Mouse (Mus musculus): ENCODE data around the gene Wdr63. TPM values are rescaled to one million over a fixed set of nuclear protein-coding genes. Genes with fewer than 3 reads are reported as not detected.

The Wdr63 gene
- total and polyA plus RNA-seq, 3 experiments, result 0.53 TPM; not detected in 2

GRCm38 (mm10) chr3:146146131-146146530 is 38.2 kb upstream of the Wdr63 start:
- no peak for DNase-seq

GRCm38 (mm10) chr3:146145501-146145900 is 37.6 kb upstream of the Wdr63 start:
- no peak overlapping the region for H3K9ac ChIP-seq (ENCODE audit: low read depth, low read length)
- intact Hi-C loops (cut with DNase I), result no loop called here
- no peaks in the 10 kb centered on the region for H3K4me1 ChIP-seq (ENCODE audit: control insufficient read depth, insufficient read depth, low read length)
- TF ChIP-seq POLR2A (IDR thresholded peaks at IDR 0.05; ENCODE audit: insufficient read depth, low read depth, low read length) (no peak), EP300 (IDR thresholded peaks at IDR 0.05; ENCODE audit: insufficient read depth, low read depth, low read length) (no peak), CTCF (IDR thresholded peaks at IDR 0.05) (no peak)
- no peaks in the 10 kb centered on the region for H3K27me3 ChIP-seq (ENCODE audit: control insufficient read depth, insufficient read depth, low read length)
- 54% methylated on average over 5 of the region's 5 CpGs for WGBS
- H3K27ac ChIP-seq, result no peak overlapping the region
- no peaks in the 10 kb centered on the region for H3K36me3 ChIP-seq (ENCODE audit: control insufficient read depth, insufficient read depth, low read length)
- H3K4me3 ChIP-seq, result no peak overlapping the region
- no peak for DNase-seq
- no peaks in the 10 kb centered on the region for H3K79me2 ChIP-seq (replicated peaks; ENCODE audit: control insufficient read depth, insufficient read depth, low read length)

More at GRCm38 (mm10) chr3:146146131-146146530, 38.2 kb upstream of the Wdr63 start:
- Histone ChIP-seq H3K9ac (ENCODE audit: low read depth, low read length) (no peak overlapping the region), H3K79me2 (replicated peaks; ENCODE audit: control insufficient read depth, insufficient read depth, low read length) (no peaks in the 10 kb centered on the region), H3K4me1 (ENCODE audit: control insufficient read depth, insufficient read depth, low read length) (no peaks in the 10 kb centered on the region), H3K27me3 (ENCODE audit: control insufficient read depth, insufficient read depth, low read length) (no peaks in the 10 kb centered on the region), H3K36me3 (ENCODE audit: control insufficient read depth, insufficient read depth, low read length) (no peaks in the 10 kb centered on the region), H3K4me3 (no peak overlapping the region), H3K27ac (no peak overlapping the region)
- no peak for TF ChIP-seq EP300 (IDR thresholded peaks at IDR 0.05; ENCODE audit: insufficient read depth, low read depth, low read length)
- no peak for TF ChIP-seq POLR2A (IDR thresholded peaks at IDR 0.05; ENCODE audit: insufficient read depth, low read depth, low read length)
- intact Hi-C loops (cut with DNase I), result no loop called here
- 50% methylated on average over 5 of the region's 5 CpGs for WGBS

- no peaks in the 10 kb centered on the region for H3K79me2 ChIP-seq (replicated peaks; ENCODE audit: control insufficient read depth, insufficient read depth, low read length)
- no peaks in the 10 kb centered on the region for H3K4me1 ChIP-seq (ENCODE audit: control insufficient read depth, insufficient read depth, low read length)
- no peak for DNase-seq
- H3K36me3 ChIP-seq (ENCODE audit: control insufficient read depth, insufficient read depth, low read length), result no peaks in the 10 kb centered on the region
- no peak overlapping the region for H3K9ac ChIP-seq (ENCODE audit: low read depth, low read length)
- H3K27me3 ChIP-seq (ENCODE audit: control insufficient read depth, insufficient read depth, low read length), result no peaks in the 10 kb centered on the region
- TF ChIP-seq CTCF (IDR thresholded peaks at IDR 0.05), result no peak
- H3K27ac ChIP-seq, result no peak overlapping the region
- intact Hi-C loops (cut with DNase I), result no loop called here
- WGBS, result 84% methylated on average over 7 of the region's 7 CpGs
- no peak overlapping the region for H3K4me3 ChIP-seq
Observed at GRCm38 (mm10) chr3:146142523-146142922, 34.6 kb upstream of the Wdr63 start.

- WGBS, result 84% methylated on average over 7 of the region's 7 CpGs
- intact Hi-C loops (cut with DNase I), result no loop called here
Observed at GRCm38 (mm10) chr3:146140276-146140675, 32.3 kb upstream of the Wdr63 start.

GRCm38 (mm10) chr3:146136422-146136821 is 28.5 kb upstream of the Wdr63 start:
- 30% methylated on average over 10 of the region's 10 CpGs for WGBS
- Histone ChIP-seq H3K27me3 (ENCODE audit: control insufficient read depth, insufficient read depth, low read length) (no peaks in the 10 kb centered on the region), H3K36me3 (ENCODE audit: control insufficient read depth, insufficient read depth, low read length) (no peaks in the 10 kb centered on the region), H3K79me2 (replicated peaks; ENCODE audit: control insufficient read depth, insufficient read depth, low read length) (no peaks in the 10 kb centered on the region), H3K4me1 (ENCODE audit: control insufficient read depth, insufficient read depth, low read length) (no peaks in the 10 kb centered on the region), H3K9ac (ENCODE audit: low read depth, low read length) (no peak overlapping the region), H3K4me3 (no peak overlapping the region), H3K27ac (no peak overlapping the region)
- no peak for DNase-seq
- TF ChIP-seq EP300 (IDR thresholded peaks at IDR 0.05; ENCODE audit: insufficient read depth, low read depth, low read length) (no peak), CTCF (IDR thresholded peaks at IDR 0.05) (peak; percentile 41)
- intact Hi-C loops (cut with DNase I), result no loop called here

More at GRCm38 (mm10) chr3:146140276-146140675, 32.3 kb upstream of the Wdr63 start:
- H3K79me2 ChIP-seq (replicated peaks; ENCODE audit: control insufficient read depth, insufficient read depth, low read length), result no peaks in the 10 kb centered on the region
- no peaks in the 10 kb centered on the region for H3K4me1 ChIP-seq (ENCODE audit: control insufficient read depth, insufficient read depth, low read length)
- H3K4me3 ChIP-seq, result no peak overlapping the region
- H3K27ac ChIP-seq, result no peak overlapping the region
- no peak for TF ChIP-seq EP300 (IDR thresholded peaks at IDR 0.05; ENCODE audit: insufficient read depth, low read depth, low read length)
- no peak for TF ChIP-seq CTCF (IDR thresholded peaks at IDR 0.05)
- no peak for TF ChIP-seq POLR2A (IDR thresholded peaks at IDR 0.05; ENCODE audit: insufficient read depth, low read depth, low read length)
- no peak for DNase-seq
- no peak overlapping the region for H3K9ac ChIP-seq (ENCODE audit: low read depth, low read length)
- H3K36me3 ChIP-seq (ENCODE audit: control insufficient read depth, insufficient read depth, low read length), result no peaks in the 10 kb centered on the region
- H3K27me3 ChIP-seq (ENCODE audit: control insufficient read depth, insufficient read depth, low read length), result no peaks in the 10 kb centered on the region

- TF ChIP-seq CTCF (IDR thresholded peaks at IDR 0.05), result no peak
- TF ChIP-seq POLR2A (IDR thresholded peaks at IDR 0.05; ENCODE audit: insufficient read depth, low read depth, low read length), result no peak
- TF ChIP-seq EP300 (IDR thresholded peaks at IDR 0.05; ENCODE audit: insufficient read depth, low read depth, low read length), result no peak
- WGBS, result 52% methylated on average over 2 of the region's 2 CpGs
- intact Hi-C loops (cut with DNase I), result no loop called here
Observed at GRCm38 (mm10) chr3:146135417-146135816, 27.5 kb upstream of the Wdr63 start.

More at GRCm38 (mm10) chr3:146135417-146135816, 27.5 kb upstream of the Wdr63 start:
- H3K79me2 ChIP-seq (replicated peaks; ENCODE audit: control insufficient read depth, insufficient read depth, low read length), result no peaks in the 10 kb centered on the region
- H3K4me1 ChIP-seq (ENCODE audit: control insufficient read depth, insufficient read depth, low read length), result no peaks in the 10 kb centered on the region
- H3K9ac ChIP-seq (ENCODE audit: low read depth, low read length), result no peak overlapping the region
- H3K4me3 ChIP-seq, result no peak overlapping the region
- no peak overlapping the region for H3K27ac ChIP-seq
- H3K27me3 ChIP-seq (ENCODE audit: control insufficient read depth, insufficient read depth, low read length), result no peaks in the 10 kb centered on the region
- no peak for DNase-seq
- H3K36me3 ChIP-seq (ENCODE audit: control insufficient read depth, insufficient read depth, low read length), result no peaks in the 10 kb centered on the region

Measured in heart, adult 2 months (tissue).